Mouse (Mus musculus): Measurements from ENCODE around the gene Kif1a. TPM values are rescaled to one million over a fixed set of nuclear protein-coding genes. Genes with fewer than 3 reads are reported as not detected.

The Kif1a gene
- 302 and 303 TPM in 2 replicates for polyA plus RNA-seq (2015; fragmentation: Nextera tagmentation; extraction: Ambion mirVana)

GRCm38 (mm10) chr1:93101571-93102061 lies at the start of gene Kif1a:
Kif1a (minus strand) TSS chr1:93101951.
- WGBS, result under 1% methylated on average over 39 of the region's 39 CpGs
- H3K4me3 ChIP-seq, result peak within 1 kb of the TSS; percentile 79
- H3K27me3 ChIP-seq, result peaks cover 14% of the 10 kb centered on the region
- H3K9ac ChIP-seq, result peak within 1 kb of the TSS; percentile 93
- peaks cover 34% of the 10 kb centered on the region for H3K4me1 ChIP-seq (replicated peaks)
- peak within 1 kb of the TSS; percentile 93 for H3K27ac ChIP-seq (replicated peaks)
- no peaks in the 10 kb centered on the region for H3K9me3 ChIP-seq
- peak; percentile 92 for ATAC-seq (ENCODE audit: low read depth)
- peak within 1 kb of the TSS; percentile 89 for H3K4me2 ChIP-seq
- peaks cover 13% of the 10 kb centered on the region; the same call in 1 of the 2 replicates for H3K36me3 ChIP-seq

GRCm38 (mm10) chr1:93150907-93151661 lies 49.3 kb upstream of the Kif1a start:
- no peak overlapping the region for H3K27ac ChIP-seq (replicated peaks)
- no peak overlapping the region for H3K9ac ChIP-seq
- H3K4me1 ChIP-seq (replicated peaks), result no peaks in the 10 kb centered on the region
- H3K36me3 ChIP-seq, result no peaks in the 10 kb centered on the region
- no peak for ATAC-seq (ENCODE audit: low read depth)
- WGBS, result 66% methylated on average over 2 of the region's 2 CpGs
- H3K27me3 ChIP-seq, result no peaks in the 10 kb centered on the region
- no peak overlapping the region for H3K4me2 ChIP-seq
- H3K9me3 ChIP-seq, result no peaks in the 10 kb centered on the region
- no peak overlapping the region for H3K4me3 ChIP-seq

GRCm38 (mm10) chr1:93144176-93144575 lies 42.4 kb upstream of the Kif1a start:
- Histone ChIP-seq H3K27ac (replicated peaks) (no peak overlapping the region), H3K27me3 (no peaks in the 10 kb centered on the region), H3K4me2 (no peak overlapping the region), H3K9me3 (no peaks in the 10 kb centered on the region), H3K36me3 (no peaks in the 10 kb centered on the region), H3K4me1 (replicated peaks) (no peaks in the 10 kb centered on the region), H3K9ac (no peak overlapping the region), H3K4me3 (no peak overlapping the region)
- WGBS, result 81% methylated on average over 9 of the region's 9 CpGs
- ATAC-seq (ENCODE audit: low read depth), result no peak

- H3K4me1 ChIP-seq (replicated peaks), result no peaks in the 10 kb centered on the region
- no peaks in the 10 kb centered on the region for H3K27me3 ChIP-seq
- no peak overlapping the region for H3K4me3 ChIP-seq
- 88% methylated on average over 1 of the region's 1 CpGs for WGBS
- H3K27ac ChIP-seq (replicated peaks), result no peak overlapping the region
- H3K36me3 ChIP-seq, result no peaks in the 10 kb centered on the region
- H3K9me3 ChIP-seq, result no peaks in the 10 kb centered on the region
- H3K9ac ChIP-seq, result no peak overlapping the region
- no peak for ATAC-seq (ENCODE audit: low read depth)
- H3K4me2 ChIP-seq, result no peak overlapping the region
These were observed 41.1 kb upstream of the Kif1a start for GRCm38 (mm10) chr1:93142871-93143270.

- no peak overlapping the region for H3K27ac ChIP-seq (replicated peaks)
- no peak overlapping the region for H3K4me2 ChIP-seq
- ATAC-seq (ENCODE audit: low read depth), result no peak
- H3K36me3 ChIP-seq, result no peaks in the 10 kb centered on the region
- H3K9ac ChIP-seq, result no peak overlapping the region
- H3K4me3 ChIP-seq, result no peak overlapping the region
- 80% methylated on average over 7 of the region's 7 CpGs for WGBS
- no peaks in the 10 kb centered on the region for H3K27me3 ChIP-seq
- H3K4me1 ChIP-seq (replicated peaks), result no peaks in the 10 kb centered on the region
- no peaks in the 10 kb centered on the region for H3K9me3 ChIP-seq
These were observed 38.0 kb upstream of the Kif1a start for GRCm38 (mm10) chr1:93139713-93140112.

GRCm38 (mm10) chr1:93138534-93138933 lies 36.8 kb upstream of the Kif1a start:
- Histone ChIP-seq H3K9me3 (no peaks in the 10 kb centered on the region), H3K27ac (replicated peaks) (no peak overlapping the region), H3K36me3 (no peaks in the 10 kb centered on the region), H3K4me2 (no peak overlapping the region), H3K4me3 (no peak overlapping the region), H3K4me1 (replicated peaks) (no peaks in the 10 kb centered on the region), H3K9ac (no peak overlapping the region), H3K27me3 (no peaks in the 10 kb centered on the region)
- WGBS, result 74% methylated on average over 6 of the region's 6 CpGs
- no peak for ATAC-seq (ENCODE audit: low read depth)

- ATAC-seq (ENCODE audit: low read depth), result no peak
- WGBS, result 89% methylated on average over 12 of the region's 12 CpGs
- Histone ChIP-seq H3K9ac (no peak within 1 kb of the TSS), H3K9me3 (no peaks in the 10 kb centered on the region), H3K4me3 (no peak within 1 kb of the TSS), H3K4me2 (no peak within 1 kb of the TSS), H3K36me3 (no peaks in the 10 kb centered on the region), H3K27me3 (no peaks in the 10 kb centered on the region), H3K27ac (replicated peaks) (no peak within 1 kb of the TSS), H3K4me1 (replicated peaks) (no peaks in the 10 kb centered on the region)
These were observed 33.3 kb upstream of the Kif1a start, which contains the start of gene Agxt for GRCm38 (mm10) chr1:93135036-93135526. Agxt (plus strand) TSS chr1:93135240.

GRCm38 (mm10) chr1:93132676-93133075 lies 30.9 kb upstream of the Kif1a start:
- H3K27me3 ChIP-seq, result no peaks in the 10 kb centered on the region
- H3K9ac ChIP-seq, result no peak overlapping the region
- no peak overlapping the region for H3K27ac ChIP-seq (replicated peaks)
- no peaks in the 10 kb centered on the region for H3K9me3 ChIP-seq
- H3K4me1 ChIP-seq (replicated peaks), result no peaks in the 10 kb centered on the region
- no peak overlapping the region for H3K4me3 ChIP-seq
- 68% methylated on average over 8 of the region's 8 CpGs for WGBS
- no peak overlapping the region for H3K4me2 ChIP-seq
- ATAC-seq (ENCODE audit: low read depth), result no peak
- no peaks in the 10 kb centered on the region for H3K36me3 ChIP-seq

- Histone ChIP-seq H3K36me3 (no peaks in the 10 kb centered on the region), H3K27me3 (no peaks in the 10 kb centered on the region), H3K4me2 (no peak overlapping the region), H3K9me3 (no peaks in the 10 kb centered on the region), H3K4me3 (no peak overlapping the region), H3K9ac (no peak overlapping the region), H3K4me1 (replicated peaks) (no peaks in the 10 kb centered on the region), H3K27ac (replicated peaks) (no peak overlapping the region)
- no peak for ATAC-seq (ENCODE audit: low read depth)
- WGBS, result 75% methylated on average over 10 of the region's 10 CpGs
These were observed 28.7 kb upstream of the Kif1a start for GRCm38 (mm10) chr1:93130242-93130983.

GRCm38 (mm10) chr1:93128710-93129349 lies 27.1 kb upstream of the Kif1a start:
- no peak overlapping the region for H3K4me3 ChIP-seq
- ATAC-seq (ENCODE audit: low read depth), result no peak

GRCm38 (mm10) chr1:93128209-93128608 lies 26.5 kb upstream of the Kif1a start:
- H3K27ac ChIP-seq (replicated peaks), result no peak overlapping the region
- H3K4me1 ChIP-seq (replicated peaks), result no peaks in the 10 kb centered on the region
- H3K27me3 ChIP-seq, result no peaks in the 10 kb centered on the region
- H3K9me3 ChIP-seq, result no peaks in the 10 kb centered on the region
- H3K4me2 ChIP-seq, result no peak overlapping the region
- 84% methylated on average over 8 of the region's 8 CpGs for WGBS
- ATAC-seq (ENCODE audit: low read depth), result no peak
- no peaks in the 10 kb centered on the region for H3K36me3 ChIP-seq
- no peak overlapping the region for H3K4me3 ChIP-seq
- no peak overlapping the region for H3K9ac ChIP-seq

More at GRCm38 (mm10) chr1:93128710-93129349, 27.1 kb upstream of the Kif1a start:
- Histone ChIP-seq H3K27ac (replicated peaks) (no peak overlapping the region), H3K9ac (no peak overlapping the region), H3K27me3 (no peaks in the 10 kb centered on the region), H3K4me1 (replicated peaks) (no peaks in the 10 kb centered on the region), H3K36me3 (no peaks in the 10 kb centered on the region), H3K9me3 (no peaks in the 10 kb centered on the region), H3K4me2 (no peak overlapping the region)
- WGBS, result 32% methylated on average over 6 of the region's 6 CpGs

GRCm38 (mm10) chr1:93125256-93125655 lies 23.5 kb upstream of the Kif1a start:
- H3K9me3 ChIP-seq, result no peaks in the 10 kb centered on the region

More at GRCm38 (mm10) chr1:93125256-93125655, 23.5 kb upstream of the Kif1a start:
- Histone ChIP-seq H3K27ac (replicated peaks) (no peak overlapping the region), H3K27me3 (no peaks in the 10 kb centered on the region), H3K36me3 (no peaks in the 10 kb centered on the region), H3K4me1 (replicated peaks) (no peaks in the 10 kb centered on the region), H3K4me2 (no peak overlapping the region), H3K9ac (no peak overlapping the region), H3K4me3 (no peak overlapping the region)
- WGBS, result 70% methylated on average over 5 of the region's 5 CpGs
- no peak for ATAC-seq (ENCODE audit: low read depth)

All from neural tube, embryonic 13.5 days (tissue).